Mouse (Mus musculus) ES-E14 (cell line): Measurements from ENCODE around the gene Hacd1.

Experiments used
- CHD2 ChIP-seq: IDR thresholded peaks from 2 replicates; pipeline ENCODE4 v1.6.1; 2014; ENCODE audit warnings: mild to moderate bottlenecking, low read depth, low read length, inconsistent platforms
- HCFC1 ChIP-seq: IDR thresholded peaks from 2 replicates; pipeline ENCODE4 v1.6.1; 2012; ENCODE audit warnings: low read length, inconsistent platforms, borderline replicate concordance; ENCODE audit not compliant: insufficient read depth
- MAFK ChIP-seq: IDR thresholded peaks from 2 replicates; pipeline ENCODE4 v1.6.1; 2014; ENCODE audit warnings: mild to moderate bottlenecking, low read depth, low read length, inconsistent platforms; ENCODE audit not compliant: insufficient read depth

DNA sequence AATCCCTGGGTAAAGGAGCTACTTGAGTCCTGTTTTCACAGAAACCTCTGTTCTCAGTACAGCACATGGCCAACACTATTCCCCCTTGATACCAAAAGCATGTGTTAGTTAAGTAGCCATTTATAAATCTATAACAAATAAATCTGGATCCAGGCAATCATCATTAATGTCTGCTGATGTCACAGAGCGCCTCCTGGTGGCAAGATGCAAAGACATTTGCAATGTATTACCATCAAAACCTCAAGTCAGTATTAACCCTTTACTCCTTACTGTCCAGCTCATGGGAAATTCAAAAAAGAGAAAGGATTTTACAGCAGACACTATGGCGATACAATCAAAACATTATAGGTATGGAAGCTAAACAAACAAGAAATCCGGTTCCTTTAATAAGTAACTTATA lies 200.4 kb downstream of the Hacd1 start:
- TF ChIP-seq CHD2 (no peak), MAFK (no peak), HCFC1 (no peak)
